In the genomic region with DNA sequence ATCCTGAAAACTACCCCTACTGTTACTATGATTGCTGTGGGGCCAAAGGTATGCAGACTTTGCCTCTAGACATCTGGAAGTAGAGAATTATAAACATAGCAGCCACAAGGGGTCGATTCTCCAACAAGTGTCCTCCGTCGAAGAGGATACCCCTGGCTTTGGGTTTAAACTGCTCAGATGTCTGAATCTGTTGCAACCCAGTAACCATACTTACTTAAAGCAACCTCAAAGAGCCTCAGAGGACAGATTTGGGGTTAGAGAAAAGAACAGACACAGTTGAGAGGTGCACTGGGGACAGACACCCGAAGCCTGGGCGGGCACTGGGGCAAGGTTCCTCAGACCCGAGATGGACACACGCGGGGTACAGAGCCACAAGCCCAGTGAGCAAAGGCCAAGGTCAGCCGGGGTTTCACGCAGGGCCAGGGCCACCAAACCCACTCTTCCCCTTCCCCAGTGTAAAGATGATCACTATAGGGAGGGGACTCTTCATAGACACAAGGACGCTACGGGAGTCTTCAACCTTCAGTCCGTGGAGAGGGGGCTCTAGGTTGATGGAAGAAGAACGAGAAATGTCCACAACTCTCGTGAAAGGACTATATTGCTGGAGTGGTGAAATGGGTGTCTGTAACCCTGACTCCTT, we compare ENCODE assay signal across 8 mouse cellular contexts. TPM values are rescaled to one million over a fixed set of nuclear protein-coding genes. Genes with fewer than 3 reads are reported as not detected.
DNase-seq lines count a peak whose midpoint lies in the region; ATAC-seq and TF ChIP-seq lines count a peak whose summit lies in the region.

No protein-coding gene starts in this region.

- no peak for TF ChIP-seq POLR2A in lung, adult 2 months (IDR thresholded peaks at IDR 0.05; ENCODE audit: borderline replicate concordance, extremely low read depth, low read depth, low read length)

- H3K4me1 ChIP-seq in lung, adult 2 months (ENCODE audit: control insufficient read depth, insufficient read depth, low read length): peaks cover 7% of the 10 kb centered on the region
- peaks cover 40% of the 10 kb centered on the region for H3K4me1 ChIP-seq in embryonic facial prominence, embryonic 13.5 days
- peaks cover 42% of the 10 kb centered on the region for H3K4me1 ChIP-seq in hindbrain, embryonic 13.5 days (replicated peaks)
- H3K4me1 ChIP-seq in liver, embryonic 12.5 days: peaks cover 46% of the 10 kb centered on the region
- peaks cover 8% of the 10 kb centered on the region for H3K4me1 ChIP-seq in neural tube, embryonic 11.5 days (ENCODE audit: control insufficient read depth, insufficient read depth, low read length)

- peak; percentile 28 for DNase-seq in lung, adult 2 months
- no peak for DNase-seq in lung, adult 18-20 months
- DNase-seq in neural tube, embryonic 11.5 days (ENCODE audit: low spot score): no peak
- DNase-seq in layer of hippocampus, postnatal 10 days (ENCODE audit: low spot score in 2 of 2): no peak
- DNase-seq in left cerebral cortex, postnatal 4 days: no peak

- no peak for TF ChIP-seq CTCF in lung, adult 2 months (IDR thresholded peaks at IDR 0.05; ENCODE audit: insufficient read depth, low read length)

- H3K4me2 ChIP-seq in embryonic facial prominence, embryonic 13.5 days: peak overlapping the region; percentile 87
- H3K4me2 ChIP-seq in hindbrain, embryonic 13.5 days: peak overlapping the region; percentile 92
- peak overlapping the region; percentile 90 for H3K4me2 ChIP-seq in liver, embryonic 12.5 days
- peak overlapping the region; percentile 41 for H3K4me2 ChIP-seq in neural tube, embryonic 11.5 days (ENCODE audit: low read depth)

- 9% methylated on average over 15 of the region's 15 CpGs for WGBS in lung, adult 2 months
- 32% methylated on average over 15 of the region's 15 CpGs for WGBS in embryonic facial prominence, embryonic 13.5 days
- 45% methylated on average over 15 of the region's 15 CpGs for WGBS in hindbrain, embryonic 13.5 days
- 17% methylated on average over 15 of the region's 15 CpGs for WGBS in liver, embryonic 12.5 days (ENCODE audit: insufficient replicate concordance)
- 46% methylated on average over 15 of the region's 15 CpGs for WGBS in neural tube, embryonic 11.5 days

- ATAC-seq in embryonic facial prominence, embryonic 13.5 days (ENCODE audit: insufficient number of reproducible peaks, insufficient read depth, low FRiP score, low TSS enrichment, low read depth): no peak
- ATAC-seq in hindbrain, embryonic 13.5 days (ENCODE audit: low FRiP score): peak; percentile 2; the same call in 1 of the 2 replicates
- ATAC-seq in liver, embryonic 12.5 days: no peak
- no peak for ATAC-seq in neural tube, embryonic 11.5 days (ENCODE audit: insufficient read depth, low FRiP score, low TSS enrichment)

- no peaks in the 10 kb centered on the region for H3K9me3 ChIP-seq in embryonic facial prominence, embryonic 13.5 days
- H3K9me3 ChIP-seq in hindbrain, embryonic 13.5 days: no peaks in the 10 kb centered on the region
- no peaks in the 10 kb centered on the region for H3K9me3 ChIP-seq in liver, embryonic 12.5 days (replicated peaks)
- H3K9me3 ChIP-seq in neural tube, embryonic 11.5 days (ENCODE audit: control insufficient read depth, low read length): no peaks in the 10 kb centered on the region

- no peaks in the 10 kb centered on the region for H3K27me3 ChIP-seq in embryonic facial prominence, embryonic 13.5 days
- no peaks in the 10 kb centered on the region for H3K27me3 ChIP-seq in hindbrain, embryonic 13.5 days
- H3K27me3 ChIP-seq in liver, embryonic 12.5 days (replicated peaks): no peaks in the 10 kb centered on the region
- no peaks in the 10 kb centered on the region for H3K27me3 ChIP-seq in neural tube, embryonic 11.5 days (ENCODE audit: control insufficient read depth, insufficient read depth, low read length)

- H3K9ac ChIP-seq in embryonic facial prominence, embryonic 13.5 days: peak overlapping the region; percentile 98
- peak overlapping the region; percentile 97 for H3K9ac ChIP-seq in hindbrain, embryonic 13.5 days
- peak overlapping the region; percentile 91 for H3K9ac ChIP-seq in liver, embryonic 12.5 days
- peak overlapping the region; percentile 93 for H3K9ac ChIP-seq in neural tube, embryonic 11.5 days (ENCODE audit: low read length)

- H3K36me3 ChIP-seq in embryonic facial prominence, embryonic 13.5 days: no peaks in the 10 kb centered on the region
- peaks cover 8% of the 10 kb centered on the region for H3K36me3 ChIP-seq in hindbrain, embryonic 13.5 days
- H3K36me3 ChIP-seq in liver, embryonic 12.5 days: peaks cover 11% of the 10 kb centered on the region
- H3K36me3 ChIP-seq in neural tube, embryonic 11.5 days (ENCODE audit: control insufficient read depth, insufficient read depth, low read length): no peaks in the 10 kb centered on the region; the same call in 1 of the 2 replicates

- no peak overlapping the region for H3K27ac ChIP-seq in embryonic facial prominence, embryonic 13.5 days
- peak overlapping the region; percentile 86; the same call in 1 of the 2 replicates for H3K27ac ChIP-seq in hindbrain, embryonic 13.5 days
- H3K27ac ChIP-seq in liver, embryonic 12.5 days: peak overlapping the region; percentile 84; the same call in 1 of the 2 replicates
- H3K27ac ChIP-seq in neural tube, embryonic 11.5 days (ENCODE audit: low read depth, low read length): no peak overlapping the region

- intact Hi-C loops in left cerebral cortex, postnatal 4 days (cut with DNase I): loop anchor here (2.0 kb wide), 1 partner anchor 58 kb away; no protein-coding TSS in a partner anchor

- H3K4me3 ChIP-seq in lung, adult 2 months (replicated peaks; ENCODE audit: extremely low read depth, low read depth, low read length): peak overlapping the region; percentile 94
- H3K4me3 ChIP-seq in embryonic facial prominence, embryonic 13.5 days: peak overlapping the region; percentile 97
- peak overlapping the region; percentile 98 for H3K4me3 ChIP-seq in hindbrain, embryonic 13.5 days
- peak overlapping the region; percentile 85 for H3K4me3 ChIP-seq in liver, embryonic 12.5 days
- H3K4me3 ChIP-seq in neural tube, embryonic 11.5 days (ENCODE audit: low read depth, low read length): peak overlapping the region; percentile 88

RNA-seq across cellular contexts. Expression of gene Insr, which starts 1.1 kb away (rescaled TPM):
- polyA plus RNA-seq in lung, adult 2 months (2012; rRNA removed): 17.5 and 24.6 TPM in 2 replicates
- polyA plus RNA-seq in embryonic facial prominence, embryonic 13.5 days (2015; fragmentation: Nextera tagmentation; extraction: Ambion mirVana): 41.8 and 43.4 TPM in 2 replicates
- 54.5 and 56.1 TPM in 2 replicates for polyA plus RNA-seq in hindbrain, embryonic 13.5 days (2015; fragmentation: Nextera tagmentation; extraction: Ambion mirVana)
- polyA plus RNA-seq in liver, embryonic 12.5 days (2016; fragmentation: Nextera tagmentation; extraction: Ambion mirVana): 18.1 and 20.1 TPM in 2 replicates
- polyA plus RNA-seq in neural tube, embryonic 11.5 days (2014; fragmentation: Nextera tagmentation; extraction: Ambion mirVana): 43.3 and 43.4 TPM in 2 replicates
- total RNA-seq in layer of hippocampus, postnatal 10 days (2021): 10 to 100 TPM; 47.9 to 52.1 TPM
- 10 to 100 TPM; 59.8 to 61.2 TPM for total RNA-seq in left cerebral cortex, postnatal 4 days (2021)

Comparison
In these comparisons a context has a peak if more than half of its experiments do, and no peak if none do; other contexts are left out.
1. H3K27ac ChIP-seq: peak in hindbrain, embryonic 13.5 days (single experiment) and liver, embryonic 12.5 days (single experiment); none in embryonic facial prominence, embryonic 13.5 days (single experiment) and neural tube, embryonic 11.5 days (single experiment).
2. H3K4me2 ChIP-seq: peak in every context shown above with its lines; median percentile 92 in hindbrain, embryonic 13.5 days; 90 in liver, embryonic 12.5 days; 87 in embryonic facial prominence, embryonic 13.5 days; 41 in neural tube, embryonic 11.5 days.
3. Peak in every context shown above with its lines, with median percentiles within 50 percentile points of each other: H3K4me3 ChIP-seq and H3K9ac ChIP-seq.